Mouse (Mus musculus): ENCODE results near the gene Ltbp4. TPM values are rescaled to one million over a fixed set of nuclear protein-coding genes. Genes with fewer than 3 reads are reported as not detected.

Ltbp4 gene
- polyA plus RNA-seq, 1 experiment, result 0.03 TPM

- TF ChIP-seq TAL1 (IDR thresholded peaks at IDR 0.05; ENCODE audit: low read length) (no peak), GATA1 (IDR thresholded peaks at IDR 0.05; ENCODE audit: low read length) (no peak)
- Histone ChIP-seq H3K4me1 (ENCODE audit: control insufficient read depth) (peaks cover 45% of the 10 kb centered on the region), H3K27me3 (ENCODE audit: control insufficient read depth) (peaks cover 52% of the 10 kb centered on the region), H3K9me3 (ENCODE audit: control insufficient read depth, low read length) (peaks cover 14% of the 10 kb centered on the region; the same call in 1 of the 2 replicates), H3K36me3 (ENCODE audit: control insufficient read depth) (no peaks in the 10 kb centered on the region), H3K4me3 (replicated peaks) (no peak overlapping the region)
These were observed 21.7 kb upstream of the Ltbp4 start for GRCm38 (mm10) chr7:27359162-27359561.

- Histone ChIP-seq H3K9me3 (ENCODE audit: control insufficient read depth, low read length) (peaks cover 7% of the 10 kb centered on the region; the same call in 1 of the 2 replicates), H3K4me3 (replicated peaks) (no peak overlapping the region), H3K4me1 (ENCODE audit: control insufficient read depth) (peaks cover 50% of the 10 kb centered on the region), H3K27me3 (ENCODE audit: control insufficient read depth) (peaks cover 37% of the 10 kb centered on the region), H3K36me3 (ENCODE audit: control insufficient read depth) (peaks cover 8% of the 10 kb centered on the region)
- TF ChIP-seq GATA1 (IDR thresholded peaks at IDR 0.05; ENCODE audit: low read length), result no peak
These were observed 20.1 kb upstream of the Ltbp4 start for GRCm38 (mm10) chr7:27357595-27357978.

- TF ChIP-seq GATA1 (IDR thresholded peaks at IDR 0.05; ENCODE audit: low read length) (no peak), TAL1 (IDR thresholded peaks at IDR 0.05; ENCODE audit: low read length) (no peak)
- H3K27me3 ChIP-seq (ENCODE audit: control insufficient read depth), result peaks cover 32% of the 10 kb centered on the region
- peaks cover 52% of the 10 kb centered on the region for H3K4me1 ChIP-seq (ENCODE audit: control insufficient read depth)
- peaks cover 13% of the 10 kb centered on the region for H3K36me3 ChIP-seq (ENCODE audit: control insufficient read depth)
- peaks cover 7% of the 10 kb centered on the region; the same call in 1 of the 2 replicates for H3K9me3 ChIP-seq (ENCODE audit: control insufficient read depth, low read length)
- H3K4me3 ChIP-seq (replicated peaks), result peak within 1 kb of the TSS; percentile 72
These were observed 19.5 kb upstream of the Ltbp4 start, which contains the start of gene Gm20479 for GRCm38 (mm10) chr7:27356861-27357594. Gm20479 (minus strand) TSS chr7:27357419.

- Histone ChIP-seq H3K4me1 (ENCODE audit: control insufficient read depth) (peaks cover 45% of the 10 kb centered on the region), H3K9me3 (ENCODE audit: control insufficient read depth, low read length) (peaks cover 7% of the 10 kb centered on the region; the same call in 1 of the 2 replicates), H3K4me3 (replicated peaks) (peak overlapping the region; percentile 72), H3K36me3 (ENCODE audit: control insufficient read depth) (peaks cover 19% of the 10 kb centered on the region), H3K27me3 (ENCODE audit: control insufficient read depth) (peaks cover 25% of the 10 kb centered on the region)
- no peak for TF ChIP-seq TAL1 (IDR thresholded peaks at IDR 0.05; ENCODE audit: low read length)
- no peak for TF ChIP-seq GATA1 (IDR thresholded peaks at IDR 0.05; ENCODE audit: low read length)
These were observed 18.8 kb upstream of the Ltbp4 start for GRCm38 (mm10) chr7:27356248-27356647.

- Histone ChIP-seq H3K4me1 (ENCODE audit: control insufficient read depth) (peaks cover 41% of the 10 kb centered on the region), H3K27me3 (ENCODE audit: control insufficient read depth) (peaks cover 25% of the 10 kb centered on the region)
These were observed 18.3 kb upstream of the Ltbp4 start, which contains the start of gene Shkbp1 for GRCm38 (mm10) chr7:27355745-27356240. Shkbp1 (minus strand) TSS chr7:27356019.

GRCm38 (mm10) chr7:27355261-27355660, 17.8 kb upstream of the Ltbp4 start:
- Histone ChIP-seq H3K4me1 (ENCODE audit: control insufficient read depth) (peaks cover 39% of the 10 kb centered on the region), H3K27me3 (ENCODE audit: control insufficient read depth) (peaks cover 25% of the 10 kb centered on the region), H3K36me3 (ENCODE audit: control insufficient read depth) (peaks cover 26% of the 10 kb centered on the region), H3K9me3 (ENCODE audit: control insufficient read depth, low read length) (peaks cover 7% of the 10 kb centered on the region; the same call in 1 of the 2 replicates), H3K4me3 (replicated peaks) (peak overlapping the region; percentile 72)
- TF ChIP-seq TAL1 (IDR thresholded peaks at IDR 0.05; ENCODE audit: low read length), result no peak
- no peak for TF ChIP-seq GATA1 (IDR thresholded peaks at IDR 0.05; ENCODE audit: low read length)

More at GRCm38 (mm10) chr7:27355745-27356240, 18.3 kb upstream of the Ltbp4 start, which contains the start of gene Shkbp1:
- Histone ChIP-seq H3K36me3 (ENCODE audit: control insufficient read depth) (peaks cover 21% of the 10 kb centered on the region), H3K4me3 (replicated peaks) (peak within 1 kb of the TSS; percentile 72), H3K9me3 (ENCODE audit: control insufficient read depth, low read length) (peaks cover 7% of the 10 kb centered on the region; the same call in 1 of the 2 replicates)
- TF ChIP-seq TAL1 (IDR thresholded peaks at IDR 0.05; ENCODE audit: low read length), result no peak
- no peak for TF ChIP-seq GATA1 (IDR thresholded peaks at IDR 0.05; ENCODE audit: low read length)

- peak; percentile 42; the same call in 1 of the 2 replicates for TF ChIP-seq GATA1 (IDR thresholded peaks at IDR 0.05; ENCODE audit: low read length)
- no peak for TF ChIP-seq TAL1 (IDR thresholded peaks at IDR 0.05; ENCODE audit: low read length)
- Histone ChIP-seq H3K36me3 (ENCODE audit: control insufficient read depth) (peaks cover 31% of the 10 kb centered on the region), H3K4me3 (replicated peaks) (peak overlapping the region; percentile 72), H3K27me3 (ENCODE audit: control insufficient read depth) (peaks cover 23% of the 10 kb centered on the region), H3K9me3 (ENCODE audit: control insufficient read depth, low read length) (peaks cover 7% of the 10 kb centered on the region; the same call in 1 of the 2 replicates), H3K4me1 (ENCODE audit: control insufficient read depth) (peaks cover 39% of the 10 kb centered on the region)
These were observed 17.3 kb upstream of the Ltbp4 start for GRCm38 (mm10) chr7:27354783-27355182.

- Histone ChIP-seq H3K4me1 (ENCODE audit: control insufficient read depth) (peaks cover 39% of the 10 kb centered on the region), H3K4me3 (replicated peaks) (peak overlapping the region; percentile 72)
These were observed 16.7 kb upstream of the Ltbp4 start for GRCm38 (mm10) chr7:27354144-27354543.

GRCm38 (mm10) chr7:27345444-27345843, 8.0 kb upstream of the Ltbp4 start:
- Histone ChIP-seq H3K27me3 (ENCODE audit: control insufficient read depth) (peaks cover 2% of the 10 kb centered on the region), H3K4me1 (ENCODE audit: control insufficient read depth) (no peaks in the 10 kb centered on the region), H3K9me3 (ENCODE audit: control insufficient read depth, low read length) (no peaks in the 10 kb centered on the region), H3K4me3 (replicated peaks) (no peak overlapping the region), H3K36me3 (ENCODE audit: control insufficient read depth) (peaks cover 56% of the 10 kb centered on the region)
- no peak for TF ChIP-seq TAL1 (IDR thresholded peaks at IDR 0.05; ENCODE audit: low read length)

More at GRCm38 (mm10) chr7:27354144-27354543, 16.7 kb upstream of the Ltbp4 start:
- no peak for TF ChIP-seq TAL1 (IDR thresholded peaks at IDR 0.05; ENCODE audit: low read length)
- no peak for TF ChIP-seq GATA1 (IDR thresholded peaks at IDR 0.05; ENCODE audit: low read length)
- Histone ChIP-seq H3K27me3 (ENCODE audit: control insufficient read depth) (peaks cover 17% of the 10 kb centered on the region), H3K36me3 (ENCODE audit: control insufficient read depth) (peaks cover 34% of the 10 kb centered on the region), H3K9me3 (ENCODE audit: control insufficient read depth, low read length) (peaks cover 2% of the 10 kb centered on the region; the same call in 1 of the 2 replicates)

Data from erythroblast, embryonic 14.5 days (primary cell).